Mouse (Mus musculus) right cerebral cortex, adult 2 months (tissue): ENCODE results near the gene Fam110a.

ENCODE experiments used
- DNase-seq, 2 experiments: peaks; one replicate each; pipeline ENCODE4 v3.0.0; 2021 to 2022; ENCODE audit warnings: low spot score in 2 of 2

Gene Fam110a

GRCm38 (mm10) chr2:151938780-151939200 is 41.2 kb downstream of the Fam110a start:
- no peak for DNase-seq

GRCm38 (mm10) chr2:151937893-151938292 is 42.1 kb downstream of the Fam110a start:
- no peak for DNase-seq

GRCm38 (mm10) chr2:151930389-151931074 is 49.5 kb downstream of the Fam110a start:
- peak; percentile 77 to 84 for DNase-seq

GRCm38 (mm10) chr2:151927103-151927502 is 52.9 kb downstream of the Fam110a start:
- DNase-seq, result no peak

- no peak for DNase-seq
Measured at GRCm38 (mm10) chr2:151925715-151926114, 54.3 kb downstream of the Fam110a start.

- no peak for DNase-seq
Measured at GRCm38 (mm10) chr2:151924276-151924675, 55.7 kb downstream of the Fam110a start.

GRCm38 (mm10) chr2:151921596-151921995 is 58.4 kb downstream of the Fam110a start:
- no peak for DNase-seq

GRCm38 (mm10) chr2:151921068-151921467 is 59.0 kb downstream of the Fam110a start:
- no peak for DNase-seq
